Mouse (Mus musculus) kidney, postnatal 14 days (tissue): ENCODE measurements around the gene Upk3a.

ENCODE experiments used
- DNase-seq: peaks from one replicate; pipeline ENCODE4 v3.0.0; 2022; ENCODE audit warnings: mixed read lengths

Upk3a gene

DNA sequence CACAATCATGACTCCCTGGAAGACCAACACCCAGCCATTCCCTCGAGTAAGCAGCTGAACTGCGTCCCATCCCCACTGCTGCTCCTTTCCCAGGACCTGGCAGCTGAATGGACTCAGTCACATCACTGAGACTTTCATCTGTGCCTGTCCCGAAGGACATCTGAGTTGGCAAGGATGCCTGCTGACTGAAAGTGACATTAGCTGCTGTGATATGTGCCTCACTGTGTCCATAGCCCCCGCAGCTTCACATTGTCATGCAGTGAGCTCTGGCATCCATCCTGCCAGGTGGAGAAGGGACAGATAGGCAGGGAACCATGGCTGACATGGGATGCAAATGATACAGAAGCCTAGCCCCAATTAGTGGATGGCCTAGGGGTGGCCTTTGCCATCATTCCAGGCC, 38.2 kb downstream of the Upk3a start:
- DNase-seq, result no peak

DNA sequence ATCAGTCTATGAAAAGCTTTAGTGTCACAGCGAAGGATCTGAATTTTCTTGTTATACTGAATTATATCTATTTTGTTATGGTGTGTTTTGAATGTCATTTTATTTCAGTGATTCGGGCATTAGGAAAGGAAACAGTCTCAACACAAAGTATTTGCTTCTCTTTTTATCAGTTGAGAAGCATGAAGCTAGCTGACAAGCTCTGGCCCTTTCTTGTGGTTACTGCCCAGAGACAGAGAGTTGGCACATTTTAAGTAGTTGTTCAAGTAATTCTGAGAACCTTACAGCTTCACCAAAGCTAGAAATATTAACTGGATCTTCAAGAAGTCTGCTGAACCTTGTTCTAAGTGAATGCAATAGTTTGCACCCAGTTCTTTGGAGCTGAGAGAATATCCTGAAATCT, 46.5 kb downstream of the Upk3a start:
- DNase-seq, result no peak

- peak; percentile 58 for DNase-seq
Observed at GRCm38 (mm10) chr15:85070561-85070960, 53.6 kb downstream of the Upk3a start.
